Mouse (Mus musculus): ENCODE measurements at regions not wholly inside any gene's neighbourhood (a gene's known extent, or its start where the extent isn't known, plus 50 kb on each side); places are given as distances from the start of the nearest gene placed in this dataset.

GRCm38 (mm10) chr1:187484821-187485220 lies 123.8 kb upstream of the Esrrg start:
- no peaks in the 10 kb centered on the region for H3K27me3 ChIP-seq (replicated peaks)
- no peak overlapping the region for H3K9ac ChIP-seq
- H3K4me3 ChIP-seq: no peak overlapping the region
- H3K27ac ChIP-seq: no peak overlapping the region
- H3K4me1 ChIP-seq: no peaks in the 10 kb centered on the region
- no peaks in the 10 kb centered on the region for H3K9me3 ChIP-seq
- no peaks in the 10 kb centered on the region for H3K36me3 ChIP-seq (replicated peaks)
- H3K4me2 ChIP-seq: no peak overlapping the region
- 76% methylated on average over 2 of the region's 2 CpGs for WGBS
- ATAC-seq (replicated peaks): no peak

GRCm38 (mm10) chr1:187487948-187488690 lies 120.5 kb upstream of the Esrrg start:
- no peak for ATAC-seq (replicated peaks)
- H3K36me3 ChIP-seq (replicated peaks): no peaks in the 10 kb centered on the region
- WGBS: 78% methylated on average over 13 of the region's 13 CpGs

GRCm38 (mm10) chr1:187489452-187489851 lies 119.1 kb upstream of the Esrrg start:
- Histone ChIP-seq H3K4me1 (no peaks in the 10 kb centered on the region), H3K27me3 (replicated peaks) (no peaks in the 10 kb centered on the region), H3K9me3 (no peaks in the 10 kb centered on the region), H3K27ac (no peak overlapping the region), H3K4me2 (no peak overlapping the region), H3K4me3 (no peak overlapping the region), H3K36me3 (replicated peaks) (no peaks in the 10 kb centered on the region), H3K9ac (no peak overlapping the region)
- WGBS: 86% methylated on average over 3 of the region's 3 CpGs
- ATAC-seq (replicated peaks): no peak

More at GRCm38 (mm10) chr1:187487948-187488690, 120.5 kb upstream of the Esrrg start:
- Histone ChIP-seq H3K4me2 (no peak overlapping the region), H3K27ac (no peak overlapping the region), H3K9ac (no peak overlapping the region), H3K4me1 (no peaks in the 10 kb centered on the region), H3K4me3 (no peak overlapping the region), H3K9me3 (no peaks in the 10 kb centered on the region), H3K27me3 (replicated peaks) (no peaks in the 10 kb centered on the region)

- no peaks in the 10 kb centered on the region for H3K27me3 ChIP-seq (replicated peaks)
- ATAC-seq (replicated peaks): no peak
- no peak overlapping the region for H3K27ac ChIP-seq
- WGBS: 70% methylated on average over 9 of the region's 9 CpGs
- no peaks in the 10 kb centered on the region for H3K4me1 ChIP-seq
- no peaks in the 10 kb centered on the region for H3K36me3 ChIP-seq (replicated peaks)
- no peak overlapping the region for H3K4me3 ChIP-seq
- no peaks in the 10 kb centered on the region for H3K9me3 ChIP-seq
- H3K9ac ChIP-seq: no peak overlapping the region
- H3K4me2 ChIP-seq: no peak overlapping the region
Measured at GRCm38 (mm10) chr1:187505368-187505767, 103.2 kb upstream of the Esrrg start.

GRCm38 (mm10) chr1:187507217-187507616 lies 101.4 kb upstream of the Esrrg start:
- no peak overlapping the region for H3K9ac ChIP-seq
- H3K36me3 ChIP-seq (replicated peaks): no peaks in the 10 kb centered on the region
- H3K9me3 ChIP-seq: no peaks in the 10 kb centered on the region
- no peak overlapping the region for H3K4me3 ChIP-seq
- no peaks in the 10 kb centered on the region for H3K4me1 ChIP-seq
- no peak for ATAC-seq (replicated peaks)
- no peaks in the 10 kb centered on the region for H3K27me3 ChIP-seq (replicated peaks)
- no peak overlapping the region for H3K27ac ChIP-seq
- 82% methylated on average over 6 of the region's 6 CpGs for WGBS
- H3K4me2 ChIP-seq: no peak overlapping the region

GRCm38 (mm10) chr1:187531349-187531922 lies 77.2 kb upstream of the Esrrg start:
- no peak overlapping the region for H3K4me2 ChIP-seq
- H3K9me3 ChIP-seq: no peaks in the 10 kb centered on the region
- H3K4me3 ChIP-seq: no peak overlapping the region
- 60% methylated on average over 9 of the region's 9 CpGs for WGBS
- H3K27me3 ChIP-seq (replicated peaks): no peaks in the 10 kb centered on the region
- ATAC-seq (replicated peaks): no peak
- H3K4me1 ChIP-seq: no peaks in the 10 kb centered on the region
- no peak overlapping the region for H3K9ac ChIP-seq
- H3K36me3 ChIP-seq (replicated peaks): no peaks in the 10 kb centered on the region
- H3K27ac ChIP-seq: no peak overlapping the region

- H3K4me3 ChIP-seq: no peak overlapping the region
- WGBS: 90% methylated on average over 5 of the region's 5 CpGs
- no peaks in the 10 kb centered on the region for H3K36me3 ChIP-seq (replicated peaks)
- H3K27ac ChIP-seq: no peak overlapping the region
- H3K4me2 ChIP-seq: no peak overlapping the region
- no peaks in the 10 kb centered on the region for H3K9me3 ChIP-seq
- ATAC-seq (replicated peaks): no peak
- no peaks in the 10 kb centered on the region for H3K4me1 ChIP-seq
- H3K9ac ChIP-seq: no peak overlapping the region
- no peaks in the 10 kb centered on the region for H3K27me3 ChIP-seq (replicated peaks)
Measured at GRCm38 (mm10) chr1:187536263-187536662, 72.3 kb upstream of the Esrrg start.

GRCm38 (mm10) chr1:187556718-187557117 lies 51.9 kb upstream of the Esrrg start:
- ATAC-seq (replicated peaks): no peak
- Histone ChIP-seq H3K4me1 (no peaks in the 10 kb centered on the region), H3K27ac (no peak overlapping the region), H3K27me3 (replicated peaks) (no peaks in the 10 kb centered on the region), H3K9ac (no peak overlapping the region), H3K4me3 (no peak overlapping the region), H3K9me3 (no peaks in the 10 kb centered on the region), H3K4me2 (no peak overlapping the region), H3K36me3 (replicated peaks) (no peaks in the 10 kb centered on the region)
- 92% methylated on average over 3 of the region's 3 CpGs for WGBS
